Mouse (Mus musculus) cerebellum, adult 2 months (tissue): ENCODE results near the gene Cdkl4.

Source experiments
- CTCF ChIP-seq: fragments of 200-500 bp; IDR thresholded peaks from 2 replicates; pipeline ENCODE4 v1.5.1; 2011; ENCODE audit warnings: low read depth, mild to moderate bottlenecking, control low read depth, low read length, moderate library complexity, borderline replicate concordance; ENCODE audit not compliant: insufficient read depth
- POLR2A ChIP-seq: fragments of 200-500 bp; IDR thresholded peaks from 2 replicates; pipeline ENCODE4 v1.6.1; 2011; ENCODE audit warnings: low read length, control low read depth, borderline replicate concordance; ENCODE audit not compliant: insufficient read depth

DNA sequence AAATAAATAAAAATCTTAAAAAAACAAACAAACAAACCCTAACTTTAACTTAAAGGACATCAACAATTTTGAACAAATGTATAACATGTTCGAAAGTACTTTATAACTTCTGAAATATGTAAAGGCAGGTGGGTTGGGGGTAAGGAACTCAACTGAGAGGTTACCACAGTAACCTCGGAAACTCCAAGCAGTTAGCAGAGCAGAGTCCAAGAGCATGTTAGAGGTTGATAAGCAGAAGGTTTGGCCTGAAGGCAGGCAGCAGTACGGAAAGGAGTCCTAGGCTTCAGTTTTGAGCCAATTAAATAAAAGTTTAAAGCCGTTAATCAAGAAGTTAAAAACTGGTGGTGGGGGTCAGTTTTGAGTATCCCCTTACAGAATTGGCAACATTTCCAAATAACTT lies 101.1 kb downstream of the Cdkl4 start:
- TF ChIP-seq POLR2A (no peak), CTCF (no peak)
